Mouse (Mus musculus): ENCODE data around the gene Prdm10. TPM values are rescaled to one million over a fixed set of nuclear protein-coding genes. Genes with fewer than 3 reads are reported as not detected.

The Prdm10 gene
- polyA plus RNA-seq, 1 experiment = 6.0 TPM

DNA sequence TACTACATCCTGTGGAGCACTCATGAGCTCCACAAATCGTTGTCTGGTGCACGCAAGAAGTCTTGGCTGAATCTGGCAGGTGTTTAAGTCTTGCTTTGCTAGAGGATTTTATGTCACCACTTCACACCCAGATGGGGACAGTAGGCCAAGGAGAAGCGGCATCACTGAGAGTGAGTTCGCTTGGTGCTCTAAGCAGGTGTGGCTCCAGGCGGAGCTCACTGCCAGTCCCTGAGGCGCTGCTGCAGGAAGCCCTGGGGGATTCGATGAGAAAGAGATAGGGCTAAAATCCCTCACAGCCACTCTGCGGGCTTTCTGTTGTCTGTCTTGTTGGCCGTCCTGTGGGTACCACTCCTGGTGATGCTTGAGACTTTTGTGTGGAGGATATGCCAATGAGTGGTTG is 149.7 kb downstream of the Prdm10 start:
- no peak for TF ChIP-seq GATA1 (IDR thresholded peaks at IDR 0.05; ENCODE audit: low read length)

Other genes starting within 250 kb of the Prdm10 start
- gene Zbtb44, start 249.9 kb upstream of the Prdm10 start, polyA plus RNA-seq (2012) = 6.5 and 8.2 TPM in 2 replicates
- gene St14, start 148.7 kb upstream of the Prdm10 start, polyA plus RNA-seq (2012) = 0.01 TPM in 1 of 2 replicates, not detected in the other
- 45.6 and 52.4 TPM in 2 replicates for gene Aplp2, start 68.7 kb upstream of the Prdm10 start, polyA plus RNA-seq (2012)
- gene Nfrkb, start 105.7 kb downstream of the Prdm10 start, polyA plus RNA-seq (2012) = 3.5 and 24.1 TPM in 2 replicates
- gene Tmem45b, start 183.9 kb downstream of the Prdm10 start, polyA plus RNA-seq (2012) = not detected in 2 replicates